Mouse (Mus musculus) lung, postnatal 0 days (tissue): ENCODE measurements around the gene Mterf1a.

Experiments
- CTCF ChIP-seq: IDR thresholded peaks from 2 replicates; pipeline ENCODE4 v1.5.1; 2016; ENCODE audit warnings: antibody characterized with exemption, mild to moderate bottlenecking
- EP300 ChIP-seq: IDR thresholded peaks from 2 replicates; pipeline ENCODE4 v1.6.1; 2016; ENCODE audit warnings: antibody characterized with exemption, mild to moderate bottlenecking, control low read depth

- TF ChIP-seq CTCF, result no peak
- TF ChIP-seq EP300, result no peak
These were observed 41.5 kb upstream of the Mterf1a start for GRCm38 (mm10) chr5:3935266-3935665.
